Mouse (Mus musculus) ovary, postnatal 14 days (tissue): ENCODE results near the gene Rhd.

Experiments
- DNase-seq: peaks from one replicate; pipeline ENCODE4 v3.0.0; 2022; ENCODE audit warnings: low spot score

Rhd gene

GRCm38 (mm10) chr4:134913413-134913812 is 49.1 kb downstream of the Rhd start:
- peak; percentile 48 for DNase-seq

- DNase-seq: no peak
Measured at GRCm38 (mm10) chr4:134914122-134914863, 50.0 kb downstream of the Rhd start.

- peak; percentile 84 for DNase-seq
Measured at GRCm38 (mm10) chr4:134914864-134915209, 50.5 kb downstream of the Rhd start, which contains the start of gene Tmem50a. TSS of gene Tmem50a (minus strand) at chr4:134915024.

- no peak for DNase-seq
Measured at GRCm38 (mm10) chr4:134915223-134916050, 51.1 kb downstream of the Rhd start.

- DNase-seq: no peak
Measured at GRCm38 (mm10) chr4:134917194-134917593, 52.9 kb downstream of the Rhd start.

GRCm38 (mm10) chr4:134918381-134918780 is 54.0 kb downstream of the Rhd start:
- peak; percentile 36 for DNase-seq

GRCm38 (mm10) chr4:134919733-134920540 is 55.6 kb downstream of the Rhd start:
- DNase-seq: no peak

- no peak for DNase-seq
Measured at GRCm38 (mm10) chr4:134920631-134921030, 56.3 kb downstream of the Rhd start.

GRCm38 (mm10) chr4:134921703-134922102 is 57.4 kb downstream of the Rhd start:
- DNase-seq: no peak

GRCm38 (mm10) chr4:134922111-134922924 is 58.0 kb downstream of the Rhd start:
- no peak for DNase-seq

GRCm38 (mm10) chr4:134922925-134923244 is 58.5 kb downstream of the Rhd start:
- DNase-seq: peak; percentile 45

GRCm38 (mm10) chr4:134923258-134924018 is 59.1 kb downstream of the Rhd start, which contains the start of gene Rsrp1:
TSS of gene Rsrp1 (plus strand) at chr4:134923592.
- DNase-seq: peak; percentile 95

GRCm38 (mm10) chr4:134924019-134924741 is 59.8 kb downstream of the Rhd start:
- peak; percentile 28 for DNase-seq

GRCm38 (mm10) chr4:134925206-134925605 is 60.9 kb downstream of the Rhd start:
- DNase-seq: no peak

- no peak for DNase-seq
Measured at GRCm38 (mm10) chr4:134927815-134928463, 63.6 kb downstream of the Rhd start.

GRCm38 (mm10) chr4:134928464-134928836 is 64.1 kb downstream of the Rhd start:
- no peak for DNase-seq

- no peak for DNase-seq
Measured at GRCm38 (mm10) chr4:134929536-134929935, 65.2 kb downstream of the Rhd start.

GRCm38 (mm10) chr4:134930190-134930589 is 65.9 kb downstream of the Rhd start:
- no peak for DNase-seq

- peak; percentile 93 for DNase-seq
Measured at GRCm38 (mm10) chr4:134930684-134931481, 66.5 kb downstream of the Rhd start, which contains the start of gene Syf2. TSS of gene Syf2 (plus strand) at chr4:134930898.
